Mouse (Mus musculus): Measurements from ENCODE around the gene Cfap97d1.
A peak's percentile ranks its signal among the peaks of the same experiment; 100 is the strongest.

The Cfap97d1 gene

GRCm38 (mm10) chr11:101984054-101985025 lies at the start of gene Cfap97d1:
Cfap97d1 (plus strand) TSS chr11:101984279.
- DNase-seq: peak; percentile 94

- no peak for DNase-seq
These were observed 48.3 kb upstream of the Cfap97d1 start for GRCm38 (mm10) chr11:101935743-101936142.

GRCm38 (mm10) chr11:101936421-101936820 lies 47.7 kb upstream of the Cfap97d1 start:
- no peak for DNase-seq

GRCm38 (mm10) chr11:101937108-101937507 lies 47.0 kb upstream of the Cfap97d1 start:
- no peak for DNase-seq

- no peak for DNase-seq
These were observed 41.0 kb upstream of the Cfap97d1 start for GRCm38 (mm10) chr11:101943055-101943454.

GRCm38 (mm10) chr11:101946525-101946924 lies 37.6 kb upstream of the Cfap97d1 start:
- DNase-seq: no peak

- no peak for DNase-seq
These were observed 34.1 kb upstream of the Cfap97d1 start for GRCm38 (mm10) chr11:101950021-101950420.

GRCm38 (mm10) chr11:101952541-101953341 lies 31.3 kb upstream of the Cfap97d1 start:
- DNase-seq: no peak

- DNase-seq: no peak
These were observed 30.6 kb upstream of the Cfap97d1 start for GRCm38 (mm10) chr11:101953441-101953840.

GRCm38 (mm10) chr11:101957476-101957875 lies 26.6 kb upstream of the Cfap97d1 start:
- peak; percentile 46 for DNase-seq

GRCm38 (mm10) chr11:101963043-101963442 lies 21.0 kb upstream of the Cfap97d1 start:
- DNase-seq: no peak

- no peak for DNase-seq
These were observed 20.4 kb upstream of the Cfap97d1 start for GRCm38 (mm10) chr11:101963473-101964291.

- no peak for DNase-seq
These were observed 19.4 kb upstream of the Cfap97d1 start for GRCm38 (mm10) chr11:101964647-101965046.

- DNase-seq: no peak
These were observed 18.5 kb upstream of the Cfap97d1 start for GRCm38 (mm10) chr11:101965553-101965952.

- no peak for DNase-seq
These were observed 17.0 kb upstream of the Cfap97d1 start, which contains the start of gene Sost for GRCm38 (mm10) chr11:101966965-101967614. Sost (minus strand) TSS chr11:101967015.

- DNase-seq: no peak
These were observed 15.8 kb upstream of the Cfap97d1 start for GRCm38 (mm10) chr11:101968311-101968710.

- DNase-seq: peak; percentile 83
These were observed 15.3 kb upstream of the Cfap97d1 start for GRCm38 (mm10) chr11:101968791-101969190.

- no peak for DNase-seq
These were observed 14.2 kb upstream of the Cfap97d1 start for GRCm38 (mm10) chr11:101969835-101970234.

GRCm38 (mm10) chr11:101971410-101971809 lies 12.7 kb upstream of the Cfap97d1 start:
- DNase-seq: no peak

- no peak for DNase-seq
These were observed 12.0 kb upstream of the Cfap97d1 start for GRCm38 (mm10) chr11:101972097-101972496.

GRCm38 (mm10) chr11:101972651-101973050 lies 11.4 kb upstream of the Cfap97d1 start:
- no peak for DNase-seq

- DNase-seq: no peak
These were observed 10.6 kb upstream of the Cfap97d1 start for GRCm38 (mm10) chr11:101973496-101973895.

Data from right cerebral cortex, postnatal 14 days (tissue).